Mouse (Mus musculus) fat pad, adult 2 months (tissue): Measurements from ENCODE around the gene Gm525.
"Not testable (repeated sequence)": the region's sequence is repeated elsewhere in the genome, so short reads cannot be mapped to it uniquely, and the experiment has no call there.

ENCODE experiments used
- DNase-seq: peaks from one replicate; pipeline ENCODE4 v3.0.0-alpha.2; 2011; ENCODE audit warnings: low read depth, low spot score; ENCODE audit errors: extremely low read depth

Gm525 gene

GRCm38 (mm10) chr11:89073541-89073940, at the start of gene Gm525:
Gm525 (plus strand) TSS chr11:89073841.
- no peak for DNase-seq

GRCm38 (mm10) chr11:89024181-89024881, 49.3 kb upstream of the Gm525 start:
- no peak for DNase-seq

GRCm38 (mm10) chr11:89025603-89026002, 48.0 kb upstream of the Gm525 start:
- DNase-seq = no peak

- no peak for DNase-seq
These were observed 47.5 kb upstream of the Gm525 start for GRCm38 (mm10) chr11:89026117-89026516.

- DNase-seq = no peak
These were observed 45.7 kb upstream of the Gm525 start for GRCm38 (mm10) chr11:89027955-89028361.

- no peak for DNase-seq
These were observed 44.7 kb upstream of the Gm525 start for GRCm38 (mm10) chr11:89028871-89029405.

- no peak for DNase-seq
These were observed 43.1 kb upstream of the Gm525 start for GRCm38 (mm10) chr11:89030552-89030951.

- DNase-seq = no peak
These were observed 42.5 kb upstream of the Gm525 start for GRCm38 (mm10) chr11:89031189-89031588.

GRCm38 (mm10) chr11:89034592-89034991, 39.0 kb upstream of the Gm525 start:
- DNase-seq = no peak

- DNase-seq = no peak
These were observed 38.1 kb upstream of the Gm525 start for GRCm38 (mm10) chr11:89035552-89035951.

GRCm38 (mm10) chr11:89038496-89038895, 35.1 kb upstream of the Gm525 start:
- no peak for DNase-seq

- no peak for DNase-seq
These were observed 34.3 kb upstream of the Gm525 start for GRCm38 (mm10) chr11:89039325-89039724.

GRCm38 (mm10) chr11:89041073-89041472, 32.6 kb upstream of the Gm525 start:
- DNase-seq = not testable (repeated sequence)

GRCm38 (mm10) chr11:89043046-89043445, 30.6 kb upstream of the Gm525 start:
- DNase-seq = no peak

GRCm38 (mm10) chr11:89045501-89045900, 28.1 kb upstream of the Gm525 start:
- DNase-seq = not testable (repeated sequence)

- DNase-seq = no peak
These were observed 27.6 kb upstream of the Gm525 start for GRCm38 (mm10) chr11:89046021-89046420.

GRCm38 (mm10) chr11:89051767-89052166, 21.9 kb upstream of the Gm525 start:
- DNase-seq = no peak

GRCm38 (mm10) chr11:89055931-89056690, 17.5 kb upstream of the Gm525 start:
- no peak for DNase-seq

- no peak for DNase-seq
These were observed 14.9 kb upstream of the Gm525 start for GRCm38 (mm10) chr11:89058515-89059270.

- DNase-seq = no peak
These were observed 13.7 kb upstream of the Gm525 start for GRCm38 (mm10) chr11:89059919-89060422.

GRCm38 (mm10) chr11:89060423-89061089, 13.1 kb upstream of the Gm525 start:
- no peak for DNase-seq
